Mouse (Mus musculus) myocyte (in vitro differentiated cells): ENCODE measurements around the gene Twist2. TPM values are rescaled to one million over a fixed set of nuclear protein-coding genes. Genes with fewer than 3 reads are reported as not detected.

Experiments
- H3K27me3 ChIP-seq: one replicate; pipeline ENCODE4 v1.6.1; 2011; ENCODE audit not compliant: control insufficient read depth, insufficient read depth, insufficient read length
- H3K36me3 ChIP-seq: one replicate; pipeline ENCODE4 v1.6.1; 2011; ENCODE audit not compliant: control insufficient read depth, insufficient read depth
- H3K4me2 ChIP-seq: one replicate; pipeline ENCODE4 v1.6.1; 2011; ENCODE audit warnings: low read depth, control low read depth
- H3K4me3 ChIP-seq: one replicate; pipeline ENCODE4 v1.5.1; 2011; ENCODE audit warnings: mild to moderate bottlenecking, control low read depth, moderate library complexity
- H3K79me2 ChIP-seq: one replicate; pipeline ENCODE4 v1.6.1; 2011; ENCODE audit not compliant: control insufficient read depth, insufficient read depth
- H3ac ChIP-seq: one replicate; pipeline ENCODE4 v1.6.1; 2011; ENCODE audit not compliant: control insufficient read depth, insufficient read length
- CEBPB ChIP-seq: IDR thresholded peaks from 2 replicates; pipeline ENCODE4 v1.6.1; 2011; ENCODE audit warnings: mild to moderate bottlenecking, moderate library complexity; ENCODE audit not compliant: poor library complexity, insufficient read depth, severe bottlenecking
- E2F4 ChIP-seq: IDR thresholded peaks from one replicate; pipeline ENCODE4 v1.6.1; 2011; ENCODE audit warnings: mild to moderate bottlenecking, control low read depth, moderate library complexity; ENCODE audit not compliant: insufficient read depth
- MAX ChIP-seq: IDR thresholded peaks from one replicate; pipeline ENCODE4 v1.6.1; 2011; ENCODE audit warnings: low read depth, mild to moderate bottlenecking, control low read depth
- MYOD1 ChIP-seq, 3 experiments: IDR thresholded peaks; one replicate each; pipeline ENCODE4 v1.6.1; 2011; ENCODE audit warnings: control low read depth in 2 of 3, low read depth in 2 of 3, mild to moderate bottlenecking in 2 of 3, moderate library complexity in 1 of 3; ENCODE audit not compliant: insufficient read length in 2 of 3, control insufficient read depth in 1 of 3
- MYOG ChIP-seq, 3 experiments: IDR thresholded peaks; one replicate each; pipeline ENCODE4 v1.6.1; 2011; ENCODE audit warnings: control low read depth in 2 of 3, low read depth in 2 of 3, mild to moderate bottlenecking in 2 of 3; ENCODE audit not compliant: insufficient read length in 2 of 3, control insufficient read depth in 1 of 3, insufficient read depth in 1 of 3
- POLR2A ChIP-seq: IDR thresholded peaks from one replicate; pipeline ENCODE4 v1.6.1; 2011; ENCODE audit warnings: low read depth, mild to moderate bottlenecking, control low read depth, moderate library complexity; ENCODE audit not compliant: insufficient read length
- POLR2AphosphoS2 ChIP-seq: IDR thresholded peaks from one replicate; pipeline ENCODE4 v1.6.1; 2011; ENCODE audit warnings: low read depth, control low read depth; ENCODE audit not compliant: insufficient read length
- REST ChIP-seq: IDR thresholded peaks from one replicate; pipeline ENCODE4 v1.6.1; 2011; ENCODE audit warnings: mild to moderate bottlenecking, control low read depth, moderate library complexity; ENCODE audit not compliant: insufficient read depth, insufficient read length
- SRF ChIP-seq: IDR thresholded peaks from one replicate; pipeline ENCODE4 v1.6.1; 2011; ENCODE audit warnings: low read depth; ENCODE audit not compliant: control insufficient read depth, insufficient read length
- TCF12 ChIP-seq: IDR thresholded peaks from one replicate; pipeline ENCODE4 v1.6.1; 2011; ENCODE audit warnings: mild to moderate bottlenecking, control low read depth; ENCODE audit not compliant: poor library complexity, insufficient read depth, severe bottlenecking
- TCF3 ChIP-seq: IDR thresholded peaks from one replicate; pipeline ENCODE4 v1.6.1; 2011; ENCODE audit warnings: low read depth, control low read depth; ENCODE audit not compliant: insufficient read length
- USF1 ChIP-seq: IDR thresholded peaks from one replicate; pipeline ENCODE4 v1.6.1; 2011; ENCODE audit warnings: low read depth, mild to moderate bottlenecking, control low read depth, moderate library complexity
- polyA plus RNA-seq: library from polyadenylated mRNA; unstranded; fragments of >200 nt; fragmentation: generic; extraction: Trizol; gene quantifications from one replicate; pipeline ENCODE4 v1.2.1, GENCODE M21; 2012; ENCODE audit warnings: missing spikeins

The Twist2 gene
- polyA plus RNA-seq, 1 experiment = 16.6 TPM

DNA sequence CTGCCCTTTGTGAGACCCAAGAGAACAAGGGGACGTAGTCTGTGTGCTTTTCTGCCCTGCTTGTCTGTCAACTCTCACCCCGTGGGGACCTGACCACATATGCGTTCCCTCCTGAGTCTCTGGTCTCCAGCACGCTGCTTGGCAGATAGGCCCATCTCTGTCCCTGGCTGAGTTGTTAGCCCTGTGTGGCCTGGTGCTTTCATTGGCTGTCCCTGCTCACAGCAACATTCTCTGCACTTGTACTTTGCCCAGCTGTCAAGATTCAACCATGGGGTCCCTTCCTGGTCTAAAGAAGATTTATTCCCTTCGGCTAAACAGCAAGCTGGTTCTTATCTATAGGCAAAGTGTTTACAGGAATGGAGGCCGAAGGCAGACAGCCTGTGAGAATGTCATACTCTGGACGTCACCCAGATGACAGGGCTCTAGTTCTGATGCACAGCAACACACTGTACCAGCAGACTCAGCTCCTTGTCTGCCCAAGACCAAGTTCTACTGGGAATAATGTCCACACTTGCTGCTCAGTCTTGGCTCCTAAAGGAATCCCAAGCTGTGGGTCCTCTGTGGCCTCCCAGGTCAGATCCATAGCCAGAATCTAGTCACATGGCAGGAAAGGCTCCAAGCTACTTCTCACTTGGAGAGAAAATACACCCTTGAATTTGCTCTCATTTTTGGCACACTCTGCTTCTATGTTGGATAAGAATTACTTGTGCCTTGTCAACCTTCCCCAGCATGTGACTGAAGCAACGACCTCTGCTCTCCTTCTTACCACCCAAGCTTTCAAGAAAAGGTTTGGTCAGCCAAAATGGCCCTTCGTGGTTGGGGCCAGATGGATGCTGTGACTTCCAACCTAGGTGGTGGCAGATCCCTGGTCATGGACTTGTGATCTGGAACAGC, 55.8 kb downstream of the Twist2 start:
- Histone ChIP-seq H3K27me3 (no peaks in the 10 kb centered on the region), H3ac (no peak overlapping the region), H3K79me2 (no peaks in the 10 kb centered on the region), H3K4me3 (no peak overlapping the region), H3K4me2 (no peak overlapping the region), H3K36me3 (no peaks in the 10 kb centered on the region)
- no peak for TF ChIP-seq SRF
- TF ChIP-seq MYOD1 (IDR thresholded peaks at IDR 0.05; ENCODE audit: control insufficient read depth in 1 of 3, insufficient read length in 2 of 3, low read depth in 2 of 3) = no peak
- TF ChIP-seq USF1 = no peak

DNA sequence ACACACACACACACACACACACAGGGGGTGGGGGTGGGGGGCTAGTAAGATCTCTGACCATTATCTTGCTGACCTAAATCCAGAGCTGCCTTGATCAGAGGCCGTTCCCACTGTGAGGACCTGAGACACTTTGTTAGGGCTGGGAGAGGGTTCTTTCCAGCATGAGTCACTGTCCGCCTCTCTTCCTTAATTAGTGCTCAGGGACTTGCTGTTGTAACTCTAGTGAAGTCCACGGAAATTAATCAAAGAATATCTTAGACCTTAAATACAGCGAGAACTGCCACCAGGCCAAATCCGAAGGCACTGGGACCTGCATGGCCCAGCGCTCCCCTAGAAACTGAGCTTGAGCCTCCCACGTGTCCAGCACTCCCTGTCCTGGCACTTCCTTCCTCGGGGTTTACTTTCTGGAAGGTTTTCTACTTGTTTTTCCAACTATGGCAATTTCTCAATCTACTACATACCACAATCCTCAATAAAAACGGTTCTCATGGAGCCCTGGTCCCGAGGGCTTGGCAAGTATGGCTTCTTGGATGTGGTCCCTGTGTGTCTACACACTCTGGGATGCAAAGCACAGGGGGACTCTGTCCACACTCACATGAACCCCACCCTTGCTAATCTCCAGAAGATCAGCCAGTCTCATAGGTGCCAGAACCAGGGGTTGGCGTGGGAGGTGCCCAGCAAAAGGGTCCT, 57.0 kb downstream of the Twist2 start:
- H3K4me3 ChIP-seq = no peak overlapping the region
- H3K27me3 ChIP-seq = no peaks in the 10 kb centered on the region
- H3ac ChIP-seq = no peak overlapping the region
- no peak for TF ChIP-seq TCF3
- no peak for TF ChIP-seq REST
- no peak for TF ChIP-seq MYOG (IDR thresholded peaks at IDR 0.05; ENCODE audit: control insufficient read depth in 1 of 3, insufficient read depth in 1 of 3, insufficient read length in 2 of 3, low read depth in 2 of 3)
- no peak for TF ChIP-seq POLR2A
- no peak for TF ChIP-seq E2F4
- TF ChIP-seq MYOD1 (IDR thresholded peaks at IDR 0.05; ENCODE audit: control insufficient read depth in 1 of 3, insufficient read length in 2 of 3, low read depth in 2 of 3) = no peak
- TF ChIP-seq SRF = no peak
- TF ChIP-seq MAX = no peak
- TF ChIP-seq CEBPB = no peak
- TF ChIP-seq POLR2AphosphoS2 = no peak
- TF ChIP-seq TCF12 = no peak
- TF ChIP-seq USF1 = no peak
- H3K79me2 ChIP-seq = no peaks in the 10 kb centered on the region
- H3K4me2 ChIP-seq = no peak overlapping the region
- H3K36me3 ChIP-seq = no peaks in the 10 kb centered on the region

DNA sequence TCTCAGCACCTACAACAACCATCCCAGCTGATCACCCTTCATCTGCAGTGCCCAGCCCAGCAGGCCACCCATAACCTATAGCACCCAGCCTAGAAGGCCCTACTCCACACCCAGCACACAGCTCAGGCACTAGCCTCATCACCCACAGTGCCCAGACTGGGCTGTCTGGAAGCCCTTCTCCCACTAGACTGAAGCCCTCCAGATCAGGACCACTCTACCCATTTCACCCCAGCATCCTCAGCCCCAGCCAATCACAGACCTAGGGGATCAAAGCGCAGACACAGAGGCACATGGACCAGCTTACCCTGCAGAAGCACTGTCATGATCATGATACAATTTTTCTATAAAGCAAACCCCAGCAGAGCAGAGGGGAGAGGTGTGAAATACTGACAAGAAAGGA, 57.6 kb downstream of the Twist2 start:
- TF ChIP-seq POLR2A (no peak), USF1 (no peak), TCF3 (no peak), E2F4 (no peak), TCF12 (no peak)
- Histone ChIP-seq H3K27me3 (no peaks in the 10 kb centered on the region), H3ac (no peak overlapping the region), H3K36me3 (no peaks in the 10 kb centered on the region), H3K79me2 (no peaks in the 10 kb centered on the region), H3K4me2 (no peak overlapping the region), H3K4me3 (no peak overlapping the region)

DNA sequence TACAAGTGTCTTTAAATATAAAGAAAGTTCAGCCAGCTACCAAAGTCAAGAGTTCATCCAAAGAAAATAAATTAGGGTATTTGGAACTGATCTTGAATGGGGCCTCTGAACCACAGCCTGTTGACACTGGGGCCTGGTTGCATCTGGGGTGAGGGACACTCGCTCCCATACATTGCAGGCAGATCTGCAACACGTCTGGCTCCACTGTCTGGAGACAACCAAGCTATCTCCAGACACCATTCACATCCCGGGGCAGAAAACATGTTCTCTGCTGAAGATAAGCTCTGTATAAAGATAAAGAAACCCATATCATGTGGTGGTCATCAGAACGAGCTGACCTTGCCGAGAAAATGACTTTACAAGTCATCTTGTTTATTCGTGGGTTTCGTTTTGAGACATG, 60.2 kb downstream of the Twist2 start:
- H3K27me3 ChIP-seq = no peaks in the 10 kb centered on the region
- H3K36me3 ChIP-seq = no peaks in the 10 kb centered on the region
- no peak overlapping the region for H3K4me3 ChIP-seq
- H3K79me2 ChIP-seq = no peaks in the 10 kb centered on the region
- H3K4me2 ChIP-seq = no peak overlapping the region
- H3ac ChIP-seq = no peak overlapping the region
- TF ChIP-seq MYOD1 (IDR thresholded peaks at IDR 0.05; ENCODE audit: control insufficient read depth in 1 of 3, insufficient read length in 2 of 3, low read depth in 2 of 3) = no peak
- no peak for TF ChIP-seq POLR2A
- no peak for TF ChIP-seq E2F4
- no peak for TF ChIP-seq POLR2AphosphoS2
- TF ChIP-seq TCF12 = no peak
- no peak for TF ChIP-seq SRF
- TF ChIP-seq USF1 = no peak
- TF ChIP-seq CEBPB = no peak
- TF ChIP-seq MAX = no peak
- TF ChIP-seq REST = no peak
- no peak for TF ChIP-seq TCF3
- no peak for TF ChIP-seq MYOG (IDR thresholded peaks at IDR 0.05; ENCODE audit: control insufficient read depth in 1 of 3, insufficient read depth in 1 of 3, insufficient read length in 2 of 3, low read depth in 2 of 3)

DNA sequence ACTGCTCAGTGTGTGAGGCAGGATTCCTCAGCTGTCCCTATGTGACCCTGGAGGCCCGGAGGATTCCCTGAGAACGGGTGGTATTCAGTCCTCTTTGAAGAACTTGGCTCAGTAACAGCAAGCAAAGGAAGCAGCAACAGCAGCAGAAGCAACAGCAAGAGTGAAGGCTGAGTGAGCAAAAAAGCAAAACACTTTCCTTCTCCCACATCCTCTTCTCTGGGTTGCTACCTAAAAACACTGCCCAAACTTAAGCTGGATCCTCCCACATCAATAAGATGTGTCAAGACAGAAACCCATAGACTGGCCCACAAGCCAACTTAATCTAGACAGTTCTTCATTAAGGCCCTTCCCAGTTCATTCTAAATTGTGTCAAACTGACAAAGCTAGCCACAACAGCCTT, 64.7 kb downstream of the Twist2 start:
- no peaks in the 10 kb centered on the region for H3K27me3 ChIP-seq
- H3K36me3 ChIP-seq = no peaks in the 10 kb centered on the region
- no peak overlapping the region for H3ac ChIP-seq
- H3K79me2 ChIP-seq = no peaks in the 10 kb centered on the region
- no peak overlapping the region for H3K4me2 ChIP-seq
- no peak overlapping the region for H3K4me3 ChIP-seq
- TF ChIP-seq TCF3 = no peak
- TF ChIP-seq MYOG (IDR thresholded peaks at IDR 0.05; ENCODE audit: control insufficient read depth in 1 of 3, insufficient read depth in 1 of 3, insufficient read length in 2 of 3, low read depth in 2 of 3) = no peak
- TF ChIP-seq MAX = no peak
- no peak for TF ChIP-seq CEBPB
- TF ChIP-seq E2F4 = no peak
- TF ChIP-seq REST = no peak
- TF ChIP-seq USF1 = no peak
- TF ChIP-seq POLR2AphosphoS2 = no peak
- no peak for TF ChIP-seq TCF12
- TF ChIP-seq MYOD1 (IDR thresholded peaks at IDR 0.05; ENCODE audit: control insufficient read depth in 1 of 3, insufficient read length in 2 of 3, low read depth in 2 of 3) = no peak
- TF ChIP-seq SRF = no peak
- TF ChIP-seq POLR2A = no peak
